Mouse (Mus musculus) adipocyte (in vitro differentiated cells): ENCODE results near the gene Cldn22.

Source experiments
- DNase-seq: peaks from one replicate; pipeline ENCODE4 v3.0.0-alpha.2; 2016; ENCODE audit warnings: low spot score

Cldn22 gene

GRCm38 (mm10) chr8:47832616-47833015, 8.3 kb downstream of the Cldn22 start:
- DNase-seq, result no peak

DNA sequence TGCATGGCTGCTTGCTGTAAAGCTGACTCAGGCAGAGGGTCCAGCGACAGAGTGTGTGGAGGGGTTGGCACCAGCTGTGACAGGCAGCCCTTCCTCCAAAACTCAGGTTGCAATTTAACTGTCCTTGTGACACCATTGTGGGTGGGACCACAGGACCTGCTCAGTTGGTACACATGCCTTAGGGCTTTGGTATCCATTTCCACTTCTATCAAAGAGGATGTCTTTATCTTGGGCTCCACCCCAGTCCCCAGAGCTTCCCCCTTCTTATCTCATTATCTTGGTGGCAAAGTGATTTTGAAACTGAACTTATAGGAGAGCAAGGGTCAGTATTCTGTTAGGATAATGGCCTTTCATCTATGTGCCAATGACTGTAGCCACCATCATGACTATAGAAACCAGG, 9.7 kb downstream of the Cldn22 start:
- no peak for DNase-seq

GRCm38 (mm10) chr8:47843063-47843462, 18.8 kb downstream of the Cldn22 start:
- DNase-seq, result no peak

GRCm38 (mm10) chr8:47843651-47844050, 19.4 kb downstream of the Cldn22 start:
- DNase-seq, result no peak

GRCm38 (mm10) chr8:47845956-47846355, 21.7 kb downstream of the Cldn22 start:
- no peak for DNase-seq

GRCm38 (mm10) chr8:47847161-47847560, 22.9 kb downstream of the Cldn22 start:
- DNase-seq, result no peak

GRCm38 (mm10) chr8:47847931-47848330, 23.6 kb downstream of the Cldn22 start:
- no peak for DNase-seq

DNA sequence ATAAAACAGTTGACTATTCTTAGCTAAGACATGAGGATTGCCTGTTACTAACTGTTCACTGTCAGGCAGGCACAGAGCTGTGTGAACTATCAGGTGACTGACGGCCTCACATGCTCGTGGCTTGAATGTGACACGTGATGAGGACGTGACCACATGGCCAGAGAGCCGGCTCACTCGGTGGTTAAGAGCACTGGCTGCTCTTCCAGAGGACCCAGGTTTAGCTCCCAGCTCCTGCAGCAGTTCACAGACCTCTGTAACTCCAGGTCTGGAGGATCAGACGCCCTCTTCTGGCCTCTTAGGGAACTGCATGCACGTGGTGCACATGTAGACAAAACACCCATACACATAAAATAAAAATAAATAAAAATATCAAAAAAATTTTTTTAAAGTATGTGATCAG, 25.6 kb downstream of the Cldn22 start:
- DNase-seq, result no peak

DNA sequence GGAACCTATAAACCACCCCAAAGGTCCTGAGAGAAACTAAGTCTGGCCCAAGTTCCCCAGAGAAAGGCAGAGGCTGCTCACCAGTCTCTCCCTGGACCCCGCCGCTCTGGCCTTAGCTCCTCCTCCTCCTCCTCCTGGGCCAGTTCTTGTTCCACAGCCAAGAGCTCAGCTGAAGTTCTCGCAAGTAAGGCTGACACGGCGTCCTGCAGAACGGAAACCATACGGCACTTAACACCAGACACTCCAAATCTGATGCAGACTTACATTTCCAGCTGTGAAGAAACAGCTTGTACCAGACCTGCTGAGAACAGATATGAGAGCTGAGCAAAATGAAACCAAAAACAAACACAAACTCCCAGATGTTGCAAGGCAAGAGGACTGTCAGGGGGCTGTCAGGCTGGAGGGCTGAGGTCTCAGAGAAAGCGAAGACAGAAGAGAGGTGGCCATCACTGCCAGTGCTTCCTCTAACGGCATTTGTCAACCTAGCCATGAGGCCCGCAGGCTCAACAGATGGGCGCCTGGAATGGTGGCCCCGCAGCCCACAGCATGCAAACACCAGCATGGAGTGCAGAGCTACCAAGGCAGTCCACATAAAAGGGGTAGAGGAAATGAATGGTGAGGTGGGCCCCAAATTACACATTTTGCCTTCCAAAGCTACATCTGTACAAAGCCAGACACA, 27.7 kb downstream of the Cldn22 start:
- DNase-seq, result no peak

GRCm38 (mm10) chr8:47852737-47853136, 28.5 kb downstream of the Cldn22 start:
- DNase-seq, result no peak

DNA sequence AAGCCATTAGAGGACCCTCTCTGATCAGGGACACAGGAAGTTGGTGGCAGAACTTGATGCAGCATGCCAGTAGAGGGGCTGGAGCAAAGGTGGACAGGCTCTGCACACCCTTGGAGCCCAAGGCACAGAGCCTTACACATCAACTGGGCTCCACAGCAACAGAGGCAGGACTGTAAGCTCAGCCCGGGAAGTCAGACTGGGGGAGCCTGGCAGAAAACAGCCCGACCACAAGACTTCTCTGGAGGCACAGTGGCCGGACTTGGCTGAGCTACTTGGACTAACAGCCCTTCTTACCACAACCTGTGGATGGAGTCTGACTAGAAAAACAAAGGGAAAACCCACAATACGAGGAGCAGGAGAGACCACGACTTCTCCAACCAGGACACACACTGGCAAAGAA, 29.1 kb downstream of the Cldn22 start:
- DNase-seq, result no peak

- no peak for DNase-seq
These were observed 35.0 kb downstream of the Cldn22 start for GRCm38 (mm10) chr8:47859259-47859658.

DNA sequence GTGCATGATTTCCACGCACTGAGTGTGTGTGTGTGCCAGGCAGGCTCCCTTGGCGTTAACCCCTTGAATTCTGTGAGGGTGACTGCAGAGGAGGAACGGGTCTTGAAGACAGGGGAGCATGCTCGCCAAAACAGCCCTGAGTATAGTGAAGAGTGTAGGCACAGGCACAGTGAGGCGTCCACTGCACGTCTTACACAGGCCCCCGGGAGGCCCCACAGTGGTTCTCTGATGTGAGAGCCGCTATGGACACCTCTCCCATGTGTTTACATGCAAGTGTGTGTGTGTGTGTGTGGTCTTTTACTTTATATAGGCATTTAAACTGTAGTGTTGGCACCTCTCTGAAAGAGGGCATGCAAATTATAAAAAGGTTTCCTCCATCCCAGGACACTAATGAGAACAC, 42.3 kb downstream of the Cldn22 start:
- DNase-seq, result no peak

GRCm38 (mm10) chr8:47867067-47867466, 42.8 kb downstream of the Cldn22 start:
- DNase-seq, result peak; percentile 80

DNA sequence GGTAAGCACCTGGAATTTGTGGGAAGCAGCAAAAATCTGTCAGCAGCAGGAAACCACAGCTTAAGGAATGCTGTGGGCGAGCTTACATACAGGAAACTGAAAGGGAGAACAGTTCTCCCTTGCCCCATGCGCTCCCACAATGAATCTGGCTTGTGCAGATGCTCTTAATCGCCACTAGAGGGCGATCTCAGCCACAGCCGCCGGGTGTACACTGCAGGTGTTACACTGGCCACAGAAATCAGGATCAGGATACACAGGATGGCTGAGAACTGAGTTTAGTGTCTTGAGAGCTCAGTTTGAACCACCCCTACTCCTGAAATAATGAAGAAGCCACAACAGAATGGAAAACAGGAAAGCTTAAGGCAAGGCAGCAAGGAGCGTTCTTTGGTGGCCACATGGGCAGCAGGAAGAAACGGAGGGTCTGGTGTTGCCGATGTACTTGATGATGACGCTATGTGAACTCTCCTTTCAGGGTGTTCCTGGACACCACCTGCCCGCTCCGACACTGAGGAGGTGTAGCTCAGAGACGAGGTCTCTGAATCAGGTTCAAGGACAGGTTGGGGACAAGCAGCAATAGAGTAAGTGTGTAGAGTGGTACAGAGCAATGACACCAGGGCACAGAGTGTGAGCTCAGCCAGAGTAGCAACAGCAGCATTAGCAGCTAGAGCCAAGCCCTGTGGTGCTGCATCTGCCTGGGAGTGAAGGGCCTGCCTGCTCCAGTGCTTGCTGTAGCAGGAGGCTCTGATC, 48.3 kb downstream of the Cldn22 start:
- peak; percentile 55 for DNase-seq

DNA sequence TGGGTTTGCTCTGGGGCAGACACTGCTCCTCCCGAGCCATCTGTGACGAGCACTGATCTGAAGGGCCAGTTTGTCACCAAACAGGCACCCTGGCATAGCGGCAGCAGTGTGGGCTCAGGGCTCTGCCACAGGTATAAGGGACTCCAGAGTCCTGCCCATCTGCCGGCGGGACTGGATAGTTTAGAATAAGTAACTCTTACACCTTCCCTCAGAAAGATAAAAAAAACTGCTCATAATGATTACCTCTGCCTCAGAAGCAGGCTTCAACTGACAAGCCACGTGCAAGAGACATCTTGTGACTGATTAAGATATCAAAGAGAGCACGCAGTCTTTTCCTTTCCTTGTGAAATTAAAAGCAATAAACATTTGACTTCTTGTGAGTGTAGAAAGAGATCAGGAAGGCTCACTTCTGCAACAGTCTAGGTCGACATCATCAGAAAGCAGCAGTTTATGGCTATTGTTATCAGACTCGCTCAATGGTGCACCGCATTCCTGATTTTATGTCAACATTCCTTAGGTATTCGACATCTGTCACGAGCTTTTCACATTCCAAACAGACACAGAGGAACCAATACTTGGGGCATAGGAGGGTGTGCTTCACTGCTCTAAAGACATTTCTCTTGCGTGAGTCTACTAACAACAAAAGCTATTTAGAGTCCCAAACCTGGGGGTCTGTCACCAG, 50.4 kb downstream of the Cldn22 start:
- DNase-seq, result no peak
